Mouse (Mus musculus): ENCODE measurements at regions not wholly inside any gene's neighbourhood (a gene's known extent, or its start where the extent isn't known, plus 50 kb on each side); places are given as distances from the start of the nearest gene placed in this dataset.

GRCm38 (mm10) chrX:9777498-9777897 lies 69.2 kb upstream of the Hypm start:
- TF ChIP-seq POLR2A (IDR thresholded peaks at IDR 0.05; ENCODE audit: borderline replicate concordance, insufficient read depth, low read length) (no peak), CTCF (IDR thresholded peaks at IDR 0.05; ENCODE audit: borderline replicate concordance, insufficient read depth, low read depth, low read length) (no peak)

Data from cerebellum, adult 2 months (tissue).